Mouse (Mus musculus) lung, adult 2 months (tissue): Measurements from ENCODE around the gene Lrr1.

Experiments
- CTCF ChIP-seq: fragments of 200-500 bp; IDR thresholded peaks from 2 replicates; pipeline ENCODE4 v1.5.1; 2011; ENCODE audit warnings: mild to moderate bottlenecking, low read length, control low read depth; ENCODE audit not compliant: insufficient read depth
- POLR2A ChIP-seq: fragments of 200-500 bp; IDR thresholded peaks from 2 replicates; pipeline ENCODE4 v1.6.1; 2011; ENCODE audit warnings: low read depth, mild to moderate bottlenecking, control low read depth, low read length, borderline replicate concordance; ENCODE audit errors: extremely low read depth

DNA sequence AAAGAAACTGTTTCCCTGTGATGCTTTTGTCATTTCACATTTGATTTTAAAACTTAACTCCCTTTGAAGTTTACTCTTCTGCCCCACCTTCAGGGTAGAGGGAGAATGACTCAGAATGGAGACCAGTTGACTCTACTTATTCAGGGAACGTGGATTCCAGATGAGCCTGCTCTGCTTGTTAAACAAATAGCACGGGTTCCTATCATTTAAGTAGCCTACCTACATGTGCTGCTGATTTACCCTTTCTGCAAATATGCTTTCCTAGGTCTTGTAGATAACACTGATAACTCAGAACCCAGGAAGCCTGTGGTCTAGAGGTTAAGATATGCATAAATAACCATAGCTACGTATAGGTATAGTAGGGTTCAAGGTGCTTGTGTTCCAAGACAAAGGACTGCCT is 3.7 kb upstream of the Lrr1 start:
- TF ChIP-seq CTCF (no peak), POLR2A (no peak)
